Mouse (Mus musculus): ENCODE data around the gene Olfr1391. TPM values are rescaled to one million over a fixed set of nuclear protein-coding genes. Genes with fewer than 3 reads are reported as not detected.
"Not testable (repeated sequence)": the region's sequence is repeated elsewhere in the genome, so short reads cannot be mapped to it uniquely, and the experiment has no call there.

Gene Olfr1391
- not detected in 2 replicates for polyA plus RNA-seq (2015; fragmentation: Nextera tagmentation; extraction: Ambion mirVana)

DNA sequence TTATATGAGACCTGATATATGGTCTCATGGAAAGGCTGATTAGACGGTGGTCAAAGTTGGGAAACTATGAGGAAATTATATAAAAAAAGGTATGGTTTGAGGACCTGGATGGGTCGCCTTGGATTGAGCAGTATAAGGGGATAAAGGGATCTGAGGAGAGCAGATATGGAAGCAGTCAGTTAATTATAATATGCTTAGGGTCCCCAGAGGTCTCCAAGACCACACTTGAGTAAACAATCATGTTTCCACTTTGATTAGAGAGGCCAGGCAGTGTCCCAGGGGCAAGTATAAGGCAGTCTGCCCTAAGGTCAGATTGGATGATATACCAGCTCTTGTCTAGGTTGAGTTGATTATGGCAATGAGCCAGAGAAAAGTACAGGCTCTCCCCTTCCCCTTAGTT, at the start of gene Olfr1391:
Olfr1391 (plus strand) TSS at position 301 of the 400 bp plus-strand sequence.
- H3K4me2 ChIP-seq = no peak within 1 kb of the TSS
- no peak for ATAC-seq (ENCODE audit: low FRiP score)
- no peaks in the 10 kb centered on the region for H3K9me3 ChIP-seq (replicated peaks)
- no peaks in the 10 kb centered on the region for H3K4me1 ChIP-seq
- H3K9ac ChIP-seq (replicated peaks) = no peak within 1 kb of the TSS
- WGBS = 89% methylated on average over 2 of the region's 2 CpGs
- no peak within 1 kb of the TSS for H3K27ac ChIP-seq (replicated peaks)
- H3K27me3 ChIP-seq (replicated peaks) = no peaks in the 10 kb centered on the region
- no peak within 1 kb of the TSS for H3K4me3 ChIP-seq (replicated peaks)
- no peaks in the 10 kb centered on the region for H3K36me3 ChIP-seq

DNA sequence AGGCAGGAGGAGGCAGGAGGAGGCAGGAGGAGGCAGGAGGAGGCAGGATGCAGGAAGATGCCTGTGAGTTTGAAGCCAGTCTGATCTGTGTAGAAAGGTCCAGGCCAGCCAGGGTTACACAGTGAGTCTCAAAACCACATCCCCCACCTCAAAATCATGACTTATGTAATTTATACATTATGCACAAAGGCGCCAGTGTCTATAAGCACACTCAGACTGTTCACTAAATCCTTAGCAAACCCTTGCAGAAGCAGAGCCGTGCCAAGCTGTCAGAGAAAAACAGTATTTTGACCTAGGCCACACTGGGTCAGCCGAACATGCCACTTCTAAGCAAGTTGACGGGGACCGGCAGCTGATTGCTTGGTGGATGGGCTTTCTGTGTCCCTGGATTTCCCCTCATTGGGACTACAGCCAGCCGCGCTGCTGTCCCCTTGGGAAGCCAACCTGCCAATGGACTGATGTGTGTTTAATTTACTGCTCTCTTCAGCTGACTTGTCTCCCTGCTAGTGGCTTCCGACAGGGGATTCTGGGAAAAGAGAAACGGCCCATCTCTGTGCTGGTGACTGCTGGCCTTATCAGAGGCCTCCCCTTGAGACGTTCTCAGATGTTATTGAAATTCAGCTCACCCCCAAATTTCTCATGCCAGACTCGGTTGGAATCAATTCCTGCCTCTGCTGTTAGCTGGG, 48.6 kb upstream of the Olfr1391 start:
- Histone ChIP-seq H3K27ac (replicated peaks) (no peak overlapping the region), H3K4me2 (no peak overlapping the region)

DNA sequence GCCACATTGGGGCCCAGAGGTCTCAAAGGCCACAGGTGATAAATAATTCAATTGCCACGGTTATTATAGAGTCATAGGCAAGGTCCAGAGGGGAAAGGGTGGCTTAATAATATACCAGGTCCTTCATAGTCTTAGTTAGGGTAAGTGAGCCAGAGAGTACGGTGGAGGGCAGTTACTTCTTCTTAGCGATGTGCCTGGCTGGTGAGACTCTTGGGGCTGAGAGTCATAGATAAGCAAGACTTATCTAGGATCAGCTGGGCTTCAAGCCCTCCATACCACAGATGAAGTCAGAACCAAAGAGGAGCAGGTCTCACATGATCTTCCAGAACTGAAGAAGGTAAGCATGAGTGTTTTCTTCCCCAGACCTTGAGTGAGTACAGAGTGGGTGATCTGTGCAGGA, 44.3 kb upstream of the Olfr1391 start, which contains the start of gene Olfr1393:
Olfr1393 (plus strand) TSS at position 83 of the 400 bp plus-strand sequence.
- no peak for ATAC-seq (ENCODE audit: low FRiP score)
- H3K27ac ChIP-seq (replicated peaks) = no peak within 1 kb of the TSS
- no peak within 1 kb of the TSS for H3K4me3 ChIP-seq (replicated peaks)
- H3K9me3 ChIP-seq (replicated peaks) = no peaks in the 10 kb centered on the region
- H3K4me1 ChIP-seq = peaks cover 4% of the 10 kb centered on the region; the same call in 1 of the 2 replicates
- H3K36me3 ChIP-seq = no peaks in the 10 kb centered on the region
- 74% methylated on average over 3 of the region's 3 CpGs for WGBS
- no peaks in the 10 kb centered on the region for H3K27me3 ChIP-seq (replicated peaks)
- H3K9ac ChIP-seq (replicated peaks) = no peak within 1 kb of the TSS
- no peak within 1 kb of the TSS for H3K4me2 ChIP-seq

More for the DNA sequence above, 48.6 kb upstream of the Olfr1391 start:
- Histone ChIP-seq H3K9ac (replicated peaks) (no peak overlapping the region; the same call in 1 of the 2 replicates), H3K36me3 (no peaks in the 10 kb centered on the region), H3K4me1 (peaks cover 4% of the 10 kb centered on the region; the same call in 1 of the 2 replicates), H3K4me3 (replicated peaks) (no peak overlapping the region), H3K27me3 (replicated peaks) (no peaks in the 10 kb centered on the region), H3K9me3 (replicated peaks) (no peaks in the 10 kb centered on the region)
- WGBS = 39% methylated on average over 11 of the region's 11 CpGs
- ATAC-seq (ENCODE audit: low FRiP score) = no peak; the same call in 1 of the 2 replicates

- H3K4me2 ChIP-seq; H3K9ac ChIP-seq (replicated peaks); H3K27ac ChIP-seq (replicated peaks); H3K36me3 ChIP-seq; H3K4me1 ChIP-seq; ATAC-seq (ENCODE audit: low FRiP score); H3K27me3 ChIP-seq (replicated peaks); H3K4me3 ChIP-seq (replicated peaks); H3K9me3 ChIP-seq (replicated peaks): not testable (repeated sequence)
- WGBS = 80% methylated on average over 1 of the region's 1 CpGs
Measured at GRCm38 (mm10) chr11:49284982-49285381, 37.6 kb upstream of the Olfr1391 start, which contains the start of gene Olfr1392. Gene Olfr1392 (plus strand): TSS chr11:49285282.

DNA sequence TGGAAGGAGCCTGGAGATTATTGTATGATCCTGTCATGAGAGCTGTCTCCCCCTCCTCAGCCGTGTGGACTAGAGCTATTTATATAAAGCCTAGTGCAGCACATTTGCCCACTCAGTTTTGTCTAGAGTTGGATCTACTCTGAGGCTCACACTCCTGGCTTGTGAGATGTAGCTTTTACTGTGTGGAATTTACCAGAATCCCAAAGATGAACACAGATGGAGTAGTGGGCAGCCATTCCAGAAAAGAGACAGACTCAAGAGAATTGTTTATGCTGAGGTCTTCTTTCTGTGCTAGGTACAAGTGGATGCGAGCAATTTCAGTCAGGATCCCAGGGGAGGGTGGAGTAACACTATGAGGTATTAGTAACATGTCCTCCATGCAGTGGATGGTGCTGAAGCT, 35.3 kb upstream of the Olfr1391 start:
- H3K9ac ChIP-seq (replicated peaks) = no peak overlapping the region
- H3K4me1 ChIP-seq = no peaks in the 10 kb centered on the region
- no peaks in the 10 kb centered on the region for H3K36me3 ChIP-seq
- no peak overlapping the region for H3K4me3 ChIP-seq (replicated peaks)
- WGBS = 85% methylated on average over 2 of the region's 2 CpGs
- no peaks in the 10 kb centered on the region for H3K27me3 ChIP-seq (replicated peaks)
- no peak overlapping the region for H3K27ac ChIP-seq (replicated peaks)
- no peak overlapping the region for H3K4me2 ChIP-seq
- no peak for ATAC-seq (ENCODE audit: low FRiP score)
- no peaks in the 10 kb centered on the region for H3K9me3 ChIP-seq (replicated peaks)

- Histone ChIP-seq H3K27ac (replicated peaks) (no peak overlapping the region), H3K4me2 (no peak overlapping the region), H3K4me3 (replicated peaks) (no peak overlapping the region), H3K4me1 (no peaks in the 10 kb centered on the region), H3K36me3 (no peaks in the 10 kb centered on the region), H3K27me3 (replicated peaks) (no peaks in the 10 kb centered on the region), H3K9me3 (replicated peaks) (no peaks in the 10 kb centered on the region), H3K9ac (replicated peaks) (no peak overlapping the region)
- no peak for ATAC-seq (ENCODE audit: low FRiP score)
- WGBS = 66% methylated on average over 3 of the region's 3 CpGs
Measured at GRCm38 (mm10) chr11:49292777-49293176, 29.8 kb upstream of the Olfr1391 start.

DNA sequence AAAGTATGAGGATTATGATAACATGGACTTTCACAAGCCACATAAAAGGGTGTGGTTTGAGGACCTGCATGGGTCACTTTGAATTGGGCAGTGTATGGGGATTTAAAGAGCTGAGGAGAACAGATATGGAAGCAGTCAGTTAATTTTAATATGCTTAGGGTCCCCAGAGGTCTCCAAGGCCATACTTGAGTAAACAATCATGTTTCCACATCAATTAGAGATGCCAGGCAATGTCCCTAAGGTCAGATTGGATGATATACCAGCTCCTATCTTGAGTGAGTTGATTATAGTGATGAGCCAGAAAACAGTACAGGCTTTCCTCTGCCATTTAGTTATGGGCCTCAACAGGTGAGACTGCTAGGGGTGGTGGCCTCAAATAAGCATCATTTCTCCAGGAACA, 18.1 kb upstream of the Olfr1391 start, which contains the start of gene Olfr10:
Olfr10 (plus strand) TSS at position 301 of the 400 bp plus-strand sequence.
- ATAC-seq (ENCODE audit: low FRiP score) = no peak
- Histone ChIP-seq H3K4me2 (no peak within 1 kb of the TSS), H3K4me3 (replicated peaks) (no peak within 1 kb of the TSS), H3K36me3 (no peaks in the 10 kb centered on the region), H3K9me3 (replicated peaks) (no peaks in the 10 kb centered on the region), H3K9ac (replicated peaks) (no peak within 1 kb of the TSS), H3K27me3 (replicated peaks) (no peaks in the 10 kb centered on the region), H3K27ac (replicated peaks) (no peak within 1 kb of the TSS), H3K4me1 (no peaks in the 10 kb centered on the region)

DNA sequence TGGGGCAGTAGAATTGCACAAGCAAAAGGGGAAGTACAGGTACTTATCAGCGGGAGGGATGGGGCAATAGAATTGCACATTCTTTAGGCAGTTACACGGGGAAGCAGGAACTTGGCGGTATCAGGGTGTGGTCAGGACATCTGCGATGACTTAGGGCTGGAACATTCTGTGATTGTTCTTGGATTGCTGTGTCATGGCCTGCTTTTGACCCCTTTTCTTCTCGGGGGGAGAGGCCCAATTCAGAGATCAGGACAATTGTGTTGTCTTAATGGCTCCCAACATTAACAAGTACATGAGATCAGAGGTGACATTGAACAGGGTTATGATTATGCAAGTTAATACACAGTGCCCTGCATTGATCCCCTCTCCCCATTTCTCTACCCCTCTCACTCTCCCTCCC, 14.0 kb upstream of the Olfr1391 start:
- not testable (repeated sequence) for H3K9me3 ChIP-seq (replicated peaks); H3K27me3 ChIP-seq (replicated peaks); H3K9ac ChIP-seq (replicated peaks); H3K4me2 ChIP-seq; H3K4me1 ChIP-seq; H3K27ac ChIP-seq (replicated peaks); ATAC-seq (ENCODE audit: low FRiP score); H3K36me3 ChIP-seq; H3K4me3 ChIP-seq (replicated peaks)
- WGBS = 85% methylated on average over 5 of the region's 5 CpGs

GRCm38 (mm10) chr11:49326726-49327125, 4.2 kb downstream of the Olfr1391 start:
- H3K27me3 ChIP-seq (replicated peaks) = no peaks in the 10 kb centered on the region
- H3K4me2 ChIP-seq = no peak overlapping the region
- no peak for ATAC-seq (ENCODE audit: low FRiP score)
- no peaks in the 10 kb centered on the region for H3K36me3 ChIP-seq
- no peak overlapping the region for H3K4me3 ChIP-seq (replicated peaks)
- 93% methylated on average over 3 of the region's 3 CpGs for WGBS
- H3K27ac ChIP-seq (replicated peaks) = no peak overlapping the region
- no peak overlapping the region for H3K9ac ChIP-seq (replicated peaks)
- H3K9me3 ChIP-seq (replicated peaks) = no peaks in the 10 kb centered on the region
- H3K4me1 ChIP-seq = no peaks in the 10 kb centered on the region

GRCm38 (mm10) chr11:49329686-49330085, 7.1 kb downstream of the Olfr1391 start:
- no peak overlapping the region for H3K4me3 ChIP-seq (replicated peaks)
- WGBS = 71% methylated on average over 1 of the region's 1 CpGs
- H3K27me3 ChIP-seq (replicated peaks) = no peaks in the 10 kb centered on the region

GRCm38 (mm10) chr11:49334888-49335287, 12.3 kb downstream of the Olfr1391 start, which contains the start of gene Olfr1390:
Gene Olfr1390 (plus strand): TSS chr11:49335188.
- H3K27ac ChIP-seq (replicated peaks) = no peak within 1 kb of the TSS
- H3K9me3 ChIP-seq (replicated peaks) = no peaks in the 10 kb centered on the region
- no peaks in the 10 kb centered on the region for H3K4me1 ChIP-seq
- H3K27me3 ChIP-seq (replicated peaks) = no peaks in the 10 kb centered on the region
- 91% methylated on average over 1 of the region's 1 CpGs for WGBS
- H3K9ac ChIP-seq (replicated peaks) = no peak within 1 kb of the TSS
- no peak within 1 kb of the TSS for H3K4me2 ChIP-seq
- no peak for ATAC-seq (ENCODE audit: low FRiP score)
- H3K36me3 ChIP-seq = no peaks in the 10 kb centered on the region
- no peak within 1 kb of the TSS for H3K4me3 ChIP-seq (replicated peaks)

More at GRCm38 (mm10) chr11:49329686-49330085, 7.1 kb downstream of the Olfr1391 start:
- Histone ChIP-seq H3K4me1 (no peaks in the 10 kb centered on the region), H3K9ac (replicated peaks) (no peak overlapping the region), H3K4me2 (no peak overlapping the region), H3K9me3 (replicated peaks) (no peaks in the 10 kb centered on the region), H3K36me3 (no peaks in the 10 kb centered on the region), H3K27ac (replicated peaks) (no peak overlapping the region)
- no peak for ATAC-seq (ENCODE audit: low FRiP score)

DNA sequence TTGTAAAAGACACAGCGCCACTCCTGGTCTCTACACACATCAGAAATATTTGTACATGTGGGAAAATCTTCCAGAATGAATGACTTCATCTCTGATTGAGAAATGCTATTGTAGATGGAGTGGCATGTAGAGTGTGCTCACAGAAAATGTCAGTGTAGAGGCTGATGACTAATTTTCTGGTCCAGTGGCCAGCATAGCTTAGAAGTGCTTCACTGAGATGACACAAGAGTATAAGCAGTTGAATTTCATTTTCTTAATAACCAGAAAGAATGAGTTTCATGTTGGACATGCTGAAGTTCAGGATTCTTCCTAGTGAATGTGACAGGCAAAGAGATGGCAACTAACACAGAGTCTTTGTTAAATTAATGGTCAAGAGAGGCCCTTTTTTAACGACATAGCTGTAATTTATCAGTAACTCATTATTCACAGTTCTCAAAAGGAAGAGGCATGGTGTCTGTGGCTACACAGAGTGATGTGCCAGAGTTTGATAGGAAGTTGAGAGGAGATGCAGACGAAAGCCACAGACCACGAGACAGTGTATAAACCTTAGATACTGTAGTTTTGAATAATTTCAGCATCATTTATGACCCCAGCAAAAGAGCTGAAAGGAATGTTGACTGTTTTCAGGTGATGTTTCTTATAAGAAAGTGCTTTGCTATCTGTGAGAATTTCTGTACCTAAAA, 14.7 kb downstream of the Olfr1391 start:
- no peak for ATAC-seq (ENCODE audit: low FRiP score)
- Histone ChIP-seq H3K36me3 (no peaks in the 10 kb centered on the region), H3K27me3 (replicated peaks) (no peaks in the 10 kb centered on the region), H3K4me3 (replicated peaks) (no peak overlapping the region), H3K4me2 (no peak overlapping the region), H3K9me3 (replicated peaks) (no peaks in the 10 kb centered on the region), H3K27ac (replicated peaks) (no peak overlapping the region), H3K4me1 (no peaks in the 10 kb centered on the region), H3K9ac (replicated peaks) (no peak overlapping the region)
- 70% methylated on average over 4 of the region's 4 CpGs for WGBS

Measured in neural tube, embryonic 15.5 days (tissue).